Mouse (Mus musculus): ENCODE measurements around the gene Prl2a1. TPM values are rescaled to one million over a fixed set of nuclear protein-coding genes. Genes with fewer than 3 reads are reported as not detected.
"Not testable (repeated sequence)": the region's sequence is repeated elsewhere in the genome, so short reads cannot be mapped to it uniquely, and the experiment has no call there.

Gene Prl2a1
- not detected in 2 replicates for polyA plus RNA-seq (2015; fragmentation: Nextera tagmentation; extraction: Ambion mirVana)

DNA sequence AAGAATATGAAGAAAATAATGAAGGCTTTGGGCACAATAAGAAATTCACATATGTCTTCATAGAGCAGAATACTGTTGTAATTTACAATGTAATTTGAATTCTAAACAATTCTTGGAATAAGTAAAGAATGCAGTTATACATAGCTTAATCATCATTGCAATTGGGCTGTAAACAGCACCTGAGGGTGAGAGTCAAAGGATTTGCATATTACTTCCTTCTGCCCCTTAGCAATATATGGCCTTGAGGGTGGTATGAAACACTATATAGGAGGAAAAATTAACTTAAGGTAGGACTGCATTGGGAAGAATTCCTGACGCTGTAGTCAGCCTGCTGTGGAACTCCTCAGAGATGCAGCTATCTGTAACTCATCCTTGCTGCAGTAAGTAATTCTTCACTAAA, at the start of gene Prl2a1:
Gene Prl2a1, plus strand, starts transcription at position 301 of the 400 bp plus-strand sequence.
- no peak within 1 kb of the TSS for H3K4me2 ChIP-seq
- no peaks in the 10 kb centered on the region for H3K36me3 ChIP-seq
- H3K27me3 ChIP-seq: no peaks in the 10 kb centered on the region
- no peak within 1 kb of the TSS for H3K9ac ChIP-seq
- WGBS: 83% methylated on average over 1 of the region's 1 CpGs
- no peak for ATAC-seq (ENCODE audit: low read depth)
- H3K4me1 ChIP-seq (replicated peaks): no peaks in the 10 kb centered on the region
- H3K4me3 ChIP-seq: no peak within 1 kb of the TSS
- no peak within 1 kb of the TSS for H3K27ac ChIP-seq (replicated peaks)
- no peaks in the 10 kb centered on the region for H3K9me3 ChIP-seq

GRCm38 (mm10) chr13:27780704-27781103, 20.8 kb upstream of the Prl2a1 start, which contains the start of gene Prl7c1:
Gene Prl7c1, minus strand, starts transcription at chr13:27780804.
- H3K9ac ChIP-seq; H3K4me1 ChIP-seq (replicated peaks); H3K27me3 ChIP-seq; ATAC-seq (ENCODE audit: low read depth); H3K27ac ChIP-seq (replicated peaks); H3K9me3 ChIP-seq; H3K4me2 ChIP-seq; H3K4me3 ChIP-seq; H3K36me3 ChIP-seq: not testable (repeated sequence)
- 69% methylated on average over 3 of the region's 3 CpGs for WGBS

GRCm38 (mm10) chr13:27799303-27799702, 2.2 kb upstream of the Prl2a1 start:
- Histone ChIP-seq H3K4me3 (no peak overlapping the region), H3K9ac (no peak overlapping the region), H3K27me3 (no peaks in the 10 kb centered on the region), H3K4me2 (no peak overlapping the region), H3K36me3 (no peaks in the 10 kb centered on the region), H3K9me3 (no peaks in the 10 kb centered on the region), H3K27ac (replicated peaks) (no peak overlapping the region), H3K4me1 (replicated peaks) (no peaks in the 10 kb centered on the region)
- no peak for ATAC-seq (ENCODE audit: low read depth)
- WGBS: 89% methylated on average over 4 of the region's 4 CpGs

DNA sequence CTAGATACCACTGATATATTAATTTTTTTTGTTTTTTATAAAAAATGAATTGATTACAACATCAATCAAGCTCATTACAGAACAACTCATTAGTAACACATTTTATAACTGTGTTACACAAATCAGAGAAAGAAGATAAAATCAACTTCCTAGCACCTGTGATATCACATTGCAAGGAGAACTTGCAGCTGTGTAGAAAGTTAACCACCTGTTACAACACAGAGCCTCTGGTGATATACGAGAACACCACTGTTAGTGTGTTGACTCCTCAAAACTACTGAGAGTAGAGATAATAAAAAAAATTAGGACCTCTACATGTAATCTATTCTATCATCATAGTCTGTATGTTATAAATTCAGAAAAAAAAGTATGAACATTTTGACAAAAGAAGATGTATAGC, 1.3 kb downstream of the Prl2a1 start:
- Histone ChIP-seq H3K4me2 (no peak overlapping the region), H3K4me1 (replicated peaks) (no peaks in the 10 kb centered on the region), H3K27me3 (no peaks in the 10 kb centered on the region), H3K9ac (no peak overlapping the region), H3K4me3 (no peak overlapping the region), H3K36me3 (no peaks in the 10 kb centered on the region), H3K27ac (replicated peaks) (no peak overlapping the region), H3K9me3 (no peaks in the 10 kb centered on the region)
- WGBS: 90% methylated on average over 1 of the region's 1 CpGs
- no peak for ATAC-seq (ENCODE audit: low read depth)

DNA sequence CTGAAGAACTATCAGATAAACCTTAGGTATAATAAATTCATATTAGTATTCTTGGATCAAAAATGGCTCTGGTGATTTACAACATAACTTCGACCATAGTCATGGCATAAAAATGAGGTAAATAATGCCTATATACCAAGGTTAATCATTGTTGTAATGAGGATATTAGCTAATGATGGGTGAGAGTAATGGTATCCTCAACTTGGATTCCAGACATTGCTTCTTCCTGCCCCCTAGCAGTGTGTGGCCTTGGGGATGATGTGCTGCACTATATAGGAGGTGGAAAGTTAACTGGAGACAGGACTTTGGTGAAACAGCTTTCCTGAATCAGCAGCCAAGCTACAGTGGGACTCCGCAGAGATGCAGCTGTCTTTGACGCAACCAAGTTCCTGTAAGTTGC, 47.6 kb downstream of the Prl2a1 start, which contains the start of gene Prl2c1:
Gene Prl2c1, plus strand, starts transcription at position 301 of the 400 bp plus-strand sequence.
- no peak for ATAC-seq (ENCODE audit: low read depth)
- Histone ChIP-seq H3K4me3 (no peak within 1 kb of the TSS), H3K27ac (replicated peaks) (no peak within 1 kb of the TSS), H3K4me2 (no peak within 1 kb of the TSS), H3K9me3 (no peaks in the 10 kb centered on the region), H3K9ac (no peak within 1 kb of the TSS), H3K4me1 (replicated peaks) (no peaks in the 10 kb centered on the region), H3K27me3 (no peaks in the 10 kb centered on the region), H3K36me3 (no peaks in the 10 kb centered on the region)
- 89% methylated on average over 3 of the region's 3 CpGs for WGBS

Other genes with a start within 250 kb of the Prl2a1 start
- not detected in 2 replicates for gene Prl8a9, start 237.0 kb upstream of the Prl2a1 start, polyA plus RNA-seq (2015; fragmentation: Nextera tagmentation; extraction: Ambion mirVana)
- not detected in 2 replicates for gene Prl8a1, start 219.5 kb upstream of the Prl2a1 start, polyA plus RNA-seq (2015; fragmentation: Nextera tagmentation; extraction: Ambion mirVana)
- gene Prl7b1, start 191.1 kb upstream of the Prl2a1 start, polyA plus RNA-seq (2015; fragmentation: Nextera tagmentation; extraction: Ambion mirVana): not detected in 2 replicates
- not detected in 2 replicates for gene Prl7a1, start 159.2 kb upstream of the Prl2a1 start, polyA plus RNA-seq (2015; fragmentation: Nextera tagmentation; extraction: Ambion mirVana)
- not detected in 2 replicates for gene Prl7a2, start 133.6 kb upstream of the Prl2a1 start, polyA plus RNA-seq (2015; fragmentation: Nextera tagmentation; extraction: Ambion mirVana)
- gene Prl7d1, start 84.9 kb upstream of the Prl2a1 start, polyA plus RNA-seq (2015; fragmentation: Nextera tagmentation; extraction: Ambion mirVana): not detected in 2 replicates
- not detected in 2 replicates for gene Prl7c1, start 20.9 kb upstream of the Prl2a1 start, polyA plus RNA-seq (2015; fragmentation: Nextera tagmentation; extraction: Ambion mirVana)
- not detected in 2 replicates for gene Prl2c1, start 47.7 kb downstream of the Prl2a1 start, polyA plus RNA-seq (2015; fragmentation: Nextera tagmentation; extraction: Ambion mirVana)
- not detected in 2 replicates for gene Prl4a1, start 214.6 kb downstream of the Prl2a1 start, polyA plus RNA-seq (2015; fragmentation: Nextera tagmentation; extraction: Ambion mirVana)